Mouse (Mus musculus): ENCODE results near the gene Zfp710.

DNA sequence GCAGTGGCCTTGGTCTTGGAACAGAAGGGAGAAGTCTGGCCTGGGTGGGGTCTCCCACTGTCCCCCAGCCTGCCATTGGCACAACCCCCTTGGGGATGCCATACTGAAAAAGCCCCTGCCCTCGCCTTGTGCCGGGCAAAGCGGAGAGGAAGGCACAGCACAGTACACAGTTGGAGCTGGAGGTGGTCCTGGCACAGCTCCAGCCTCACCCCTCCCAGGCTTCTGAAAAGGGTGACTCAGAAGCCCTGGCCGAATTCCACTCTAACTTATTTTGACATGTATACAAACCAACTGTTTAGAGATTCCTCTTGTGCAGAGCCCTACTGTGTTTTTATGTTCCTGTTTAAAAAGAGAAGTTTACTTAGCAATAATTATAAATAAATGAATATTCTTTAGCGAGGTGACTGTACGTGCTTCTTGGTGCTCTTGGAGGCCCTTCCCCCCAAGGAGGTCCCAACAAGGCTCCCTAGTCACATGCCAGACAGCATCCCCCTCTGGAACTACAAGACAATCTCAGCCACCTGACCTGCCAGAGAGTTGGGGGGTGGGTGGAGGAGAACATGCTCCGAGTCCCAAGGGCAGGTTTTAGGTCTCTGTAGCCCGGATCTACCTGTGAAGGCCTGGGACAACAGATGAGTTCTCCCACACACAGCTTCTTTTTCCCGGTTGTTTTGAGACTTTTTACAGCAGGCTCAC lies 67.9 kb downstream of the Zfp710 start:
- no peak for TF ChIP-seq ZNF384 (IDR thresholded peaks at IDR 0.05; ENCODE audit: low read depth, low read length)
- TF ChIP-seq CHD2 (IDR thresholded peaks at IDR 0.05; ENCODE audit: low read depth, low read length) = no peak
- no peak for TF ChIP-seq MAFK (IDR thresholded peaks at IDR 0.05; ENCODE audit: insufficient read depth, low read depth, low read length)
- TF ChIP-seq HCFC1 (IDR thresholded peaks at IDR 0.05; ENCODE audit: borderline replicate concordance, insufficient read depth, low read length) = no peak
- TF ChIP-seq ZC3H11A (IDR thresholded peaks at IDR 0.05; ENCODE audit: borderline replicate concordance, low read depth, low read length) = no peak

Data from ES-E14 (cell line).